Mouse (Mus musculus) layer of hippocampus, postnatal 36 days (tissue): ENCODE data around the gene Scaper. TPM values are rescaled to one million over a fixed set of nuclear protein-coding genes. Genes with fewer than 3 reads are reported as not detected.

Source experiments
- DNase-seq, 2 experiments: peaks; one replicate each; pipeline ENCODE4 v3.0.0; 2022
- total RNA-seq, 2 experiments: library from RNA; stranded (reverse); gene quantifications; 2 replicates each; pipeline ENCODE4 v1.2.3; 2021

Gene Scaper
- total RNA-seq, 2 experiments from 2014 or later = 30.7 to 31.8 TPM

GRCm38 (mm10) chr9:55608701-55609531 lies 329.0 kb downstream of the Scaper start:
- DNase-seq = no peak

- no peak for DNase-seq
These were observed 339.3 kb downstream of the Scaper start for GRCm38 (mm10) chr9:55598594-55598993.

GRCm38 (mm10) chr9:55586141-55586540 lies 351.8 kb downstream of the Scaper start:
- no peak for DNase-seq

- no peak for DNase-seq
These were observed 356.5 kb downstream of the Scaper start for GRCm38 (mm10) chr9:55581414-55581813.

GRCm38 (mm10) chr9:55576571-55576970 lies 361.3 kb downstream of the Scaper start:
- peak; percentile 6 to 9 for DNase-seq

- DNase-seq = no peak
These were observed 366.8 kb downstream of the Scaper start for GRCm38 (mm10) chr9:55571071-55571470.

GRCm38 (mm10) chr9:55568466-55569159 lies 369.3 kb downstream of the Scaper start:
- no peak for DNase-seq

- no peak for DNase-seq
These were observed 377.0 kb downstream of the Scaper start for GRCm38 (mm10) chr9:55560960-55561359.

- DNase-seq = no peak
These were observed 382.9 kb downstream of the Scaper start for GRCm38 (mm10) chr9:55554986-55555385.

GRCm38 (mm10) chr9:55549302-55549890 lies 388.5 kb downstream of the Scaper start:
- no peak for DNase-seq

- DNase-seq = no peak
These were observed 389.0 kb downstream of the Scaper start for GRCm38 (mm10) chr9:55548871-55549270.

- peak; percentile 7 to 19 for DNase-seq
These were observed 391.5 kb downstream of the Scaper start for GRCm38 (mm10) chr9:55546176-55547010.

- DNase-seq = peak in 1 of 2 experiments; percentile 4
These were observed 392.3 kb downstream of the Scaper start for GRCm38 (mm10) chr9:55545556-55546175.

- peak; percentile 34 to 41 for DNase-seq
These were observed 392.9 kb downstream of the Scaper start for GRCm38 (mm10) chr9:55544861-55545555.

GRCm38 (mm10) chr9:55543703-55544401 lies 394.1 kb downstream of the Scaper start:
- peak; percentile 43 to 50 for DNase-seq

GRCm38 (mm10) chr9:55543336-55543702 lies 394.6 kb downstream of the Scaper start:
- DNase-seq = no peak

- no peak for DNase-seq
These were observed 395.3 kb downstream of the Scaper start for GRCm38 (mm10) chr9:55542366-55543325.

- peak in 1 of 2 experiments; percentile 24 for DNase-seq
These were observed 396.1 kb downstream of the Scaper start for GRCm38 (mm10) chr9:55541681-55542365.

GRCm38 (mm10) chr9:55540888-55541287 lies 397.0 kb downstream of the Scaper start:
- DNase-seq = peak; percentile 3 to 25
